Mouse (Mus musculus) liver, embryonic 16.5 days (tissue): ENCODE results near the gene Adamts7. TPM values are rescaled to one million over a fixed set of nuclear protein-coding genes. Genes with fewer than 3 reads are reported as not detected.

ENCODE experiments used
- ATAC-seq: fragments of 200-750 bp; cut with Nextera tagmentation; 2 replicates; pipeline ENCODE4 v1.8.0; 2017; ENCODE audit warnings: low read depth, mild to moderate bottlenecking, moderate number of reproducible peaks, moderate library complexity
- H3K27ac ChIP-seq: fragments of 300-500 bp; sonication (generic); 2 replicates; pipeline ENCODE4 v1.5.1; 2014; ENCODE audit warnings: mild to moderate bottlenecking, low read length
- H3K27me3 ChIP-seq: fragments of 300-500 bp; sonication (generic); 2 replicates; pipeline ENCODE4 v1.6.1; 2014; ENCODE audit warnings: low read depth, low read length, mixed read lengths; ENCODE audit not compliant: control insufficient read depth, insufficient read depth
- H3K36me3 ChIP-seq: fragments of 300-500 bp; sonication (generic); 2 replicates; pipeline ENCODE4 v1.6.1; 2014; ENCODE audit warnings: mild to moderate bottlenecking; ENCODE audit not compliant: control insufficient read depth, insufficient read depth
- H3K4me1 ChIP-seq: fragments of 300-500 bp; sonication (generic); 2 replicates; pipeline ENCODE4 v1.6.1; 2014; ENCODE audit warnings: low read depth, low read length, mixed read lengths; ENCODE audit not compliant: control insufficient read depth
- H3K4me2 ChIP-seq: fragments of 300-500 bp; sonication (generic); 2 replicates; pipeline ENCODE4 v1.6.1; 2014; ENCODE audit warnings: low read depth, low read length, mixed read lengths
- H3K4me3 ChIP-seq: fragments of 300-500 bp; sonication (generic); 2 replicates; pipeline ENCODE4 v1.5.1; 2014; ENCODE audit warnings: low read depth, mild to moderate bottlenecking, low read length
- H3K9ac ChIP-seq: fragments of 300-500 bp; sonication (generic); 2 replicates; pipeline ENCODE4 v1.6.1; 2014; ENCODE audit warnings: low read depth, low read length
- H3K9me3 ChIP-seq: fragments of 300-500 bp; sonication (generic); replicated peaks from 2 replicates; pipeline ENCODE4 v1.6.1; 2016; ENCODE audit warnings: low read length; ENCODE audit not compliant: control insufficient read depth
- WGBS: fragments of 180-500 bp; shearing (Covaris S2); extraction: QIAGEN DNeasy Blood & Tissue Kit; methylation state at CpG from one replicate; pipeline ENCODE4 v1.1.7; 2014; ENCODE audit not compliant: insufficient replicate concordance; 5-methylcytosine and 5-hydroxymethylcytosine counted together
- polyA plus RNA-seq: library from polyadenylated mRNA; unstranded; fragments of >200 nt; fragmentation: Nextera tagmentation; extraction: Ambion mirVana; gene quantifications from 2 replicates; pipeline ENCODE4 v1.2.1, GENCODE M21; 2015

Adamts7 gene
- polyA plus RNA-seq, 1 experiment from 2014 or later: 0.90 TPM

GRCm38 (mm10) chr9:90233906-90234419, 71.1 kb downstream of the Adamts7 start:
- WGBS: 88% methylated on average over 5 of the region's 5 CpGs
- no peak for ATAC-seq
- no peak overlapping the region for H3K4me3 ChIP-seq
- H3K4me2 ChIP-seq: no peak overlapping the region
- H3K27me3 ChIP-seq: no peaks in the 10 kb centered on the region
- H3K4me1 ChIP-seq: peaks cover 65% of the 10 kb centered on the region
- no peaks in the 10 kb centered on the region; the same call in 1 of the 2 replicates for H3K36me3 ChIP-seq
- H3K9ac ChIP-seq: no peak overlapping the region
- H3K27ac ChIP-seq: peak overlapping the region; percentile 48
- H3K9me3 ChIP-seq: no peaks in the 10 kb centered on the region

DNA sequence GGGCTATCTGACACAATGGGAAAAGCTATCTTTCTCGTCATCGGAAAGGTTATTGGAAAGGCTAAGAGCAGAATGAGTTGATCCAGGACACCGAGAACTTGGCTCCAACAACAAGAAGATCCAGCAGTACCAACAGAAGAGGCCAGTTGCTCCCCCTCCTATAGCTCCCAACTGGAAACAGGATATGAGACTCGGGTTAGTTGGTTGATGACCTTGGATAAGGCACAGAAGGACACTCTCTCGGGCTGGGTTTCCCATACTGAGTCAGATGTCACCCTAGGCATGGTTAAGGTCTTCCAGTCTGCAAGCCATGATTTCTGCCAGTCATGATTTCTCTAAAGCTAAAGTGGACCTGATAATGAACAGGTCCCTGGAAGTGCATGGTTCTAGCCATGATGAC, 71.9 kb downstream of the Adamts7 start:
- Histone ChIP-seq H3K4me1 (peaks cover 67% of the 10 kb centered on the region), H3K9me3 (no peaks in the 10 kb centered on the region), H3K36me3 (peaks cover 8% of the 10 kb centered on the region), H3K27ac (peak overlapping the region; percentile 80), H3K9ac (no peak overlapping the region), H3K4me2 (no peak overlapping the region), H3K4me3 (no peak overlapping the region), H3K27me3 (no peaks in the 10 kb centered on the region)
- WGBS: 75% methylated on average over 5 of the region's 5 CpGs
- no peak for ATAC-seq

- peaks cover 67% of the 10 kb centered on the region for H3K4me1 ChIP-seq
- 0 out of 2 replicates have a peak overlapping the region, but pooled peaks have one; percentile 12 for H3K9ac ChIP-seq
- H3K27ac ChIP-seq: peak overlapping the region; percentile 80
- H3K36me3 ChIP-seq: peaks cover 14% of the 10 kb centered on the region
- no peak overlapping the region for H3K4me3 ChIP-seq
- no peaks in the 10 kb centered on the region for H3K27me3 ChIP-seq
- ATAC-seq: peak; percentile 9; the same call in 1 of the 2 replicates
- 43% methylated on average over 10 of the region's 10 CpGs for WGBS
- no peaks in the 10 kb centered on the region for H3K9me3 ChIP-seq
- peak overlapping the region; percentile 2; the same call in 1 of the 2 replicates for H3K4me2 ChIP-seq
These were observed 72.5 kb downstream of the Adamts7 start for GRCm38 (mm10) chr9:90235258-90235882.

- peak overlapping the region; percentile 64 for H3K4me2 ChIP-seq
- H3K27ac ChIP-seq: peak overlapping the region; percentile 96
- peaks cover 20% of the 10 kb centered on the region for H3K36me3 ChIP-seq
- H3K9ac ChIP-seq: peak overlapping the region; percentile 57
- H3K9me3 ChIP-seq: no peaks in the 10 kb centered on the region
- H3K4me3 ChIP-seq: peak overlapping the region; percentile 42; the same call in 1 of the 2 replicates
- peaks cover 79% of the 10 kb centered on the region for H3K4me1 ChIP-seq
- peak; percentile 26 for ATAC-seq
- H3K27me3 ChIP-seq: no peaks in the 10 kb centered on the region
- WGBS: 41% methylated on average over 5 of the region's 5 CpGs
These were observed 73.9 kb downstream of the Adamts7 start for GRCm38 (mm10) chr9:90236817-90237216.

DNA sequence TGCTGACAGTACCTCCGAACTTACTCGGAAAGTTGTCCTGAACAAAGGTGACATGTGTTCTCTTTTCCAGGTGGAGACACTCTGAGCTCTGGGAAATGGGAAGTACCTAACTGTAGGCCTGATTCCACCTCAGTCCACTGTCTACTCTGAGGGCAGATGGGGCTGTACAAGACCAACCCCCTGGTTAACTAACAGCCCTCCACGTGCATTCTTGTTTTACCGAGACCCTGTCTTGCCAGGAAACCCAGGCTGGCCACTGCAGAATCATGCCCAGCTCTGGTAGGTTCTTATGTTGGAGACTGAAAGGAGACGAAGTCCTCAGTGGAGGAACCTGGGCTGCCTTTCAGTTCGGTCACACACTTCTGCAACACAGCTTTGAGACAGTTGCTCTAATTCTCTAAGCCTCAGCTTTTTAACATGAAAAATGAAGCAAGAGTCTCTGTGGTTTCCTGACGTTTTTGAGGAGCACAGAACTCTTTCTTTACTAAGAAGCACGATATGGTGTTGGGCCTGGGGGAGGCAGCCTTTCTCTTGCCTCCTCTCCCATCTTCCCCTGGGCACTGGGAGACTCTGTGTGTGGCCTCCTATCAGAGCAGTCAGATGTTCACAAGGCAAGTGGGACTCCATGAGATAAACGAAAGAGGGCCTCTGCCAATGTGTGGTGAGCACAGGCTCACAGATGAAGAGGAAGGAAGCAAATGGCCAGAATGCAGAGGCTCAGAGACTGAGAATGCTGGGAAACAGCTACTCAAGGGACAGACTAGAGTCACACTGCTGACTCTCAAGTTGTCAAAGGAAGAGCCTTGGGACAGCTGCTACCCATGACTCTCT, 74.6 kb downstream of the Adamts7 start:
- Histone ChIP-seq H3K4me2 (peak overlapping the region; percentile 64), H3K4me3 (peak overlapping the region; percentile 42), H3K9me3 (no peaks in the 10 kb centered on the region), H3K4me1 (peaks cover 76% of the 10 kb centered on the region), H3K27me3 (no peaks in the 10 kb centered on the region), H3K27ac (peak overlapping the region; percentile 96), H3K9ac (peak overlapping the region; percentile 75), H3K36me3 (peaks cover 20% of the 10 kb centered on the region)
- WGBS: 24% methylated on average over 9 of the region's 9 CpGs
- peak; percentile 96 for ATAC-seq

GRCm38 (mm10) chr9:90240560-90240959, 77.7 kb downstream of the Adamts7 start:
- peak overlapping the region; percentile 65; the same call in 1 of the 2 replicates for H3K27ac ChIP-seq
- H3K4me3 ChIP-seq: no peak overlapping the region
- H3K4me2 ChIP-seq: no peak overlapping the region
- H3K36me3 ChIP-seq: peaks cover 22% of the 10 kb centered on the region
- WGBS: 61% methylated on average over 4 of the region's 4 CpGs
- no peak overlapping the region for H3K9ac ChIP-seq
- ATAC-seq: no peak
- no peaks in the 10 kb centered on the region for H3K9me3 ChIP-seq
- no peaks in the 10 kb centered on the region for H3K27me3 ChIP-seq
- H3K4me1 ChIP-seq: peaks cover 76% of the 10 kb centered on the region

DNA sequence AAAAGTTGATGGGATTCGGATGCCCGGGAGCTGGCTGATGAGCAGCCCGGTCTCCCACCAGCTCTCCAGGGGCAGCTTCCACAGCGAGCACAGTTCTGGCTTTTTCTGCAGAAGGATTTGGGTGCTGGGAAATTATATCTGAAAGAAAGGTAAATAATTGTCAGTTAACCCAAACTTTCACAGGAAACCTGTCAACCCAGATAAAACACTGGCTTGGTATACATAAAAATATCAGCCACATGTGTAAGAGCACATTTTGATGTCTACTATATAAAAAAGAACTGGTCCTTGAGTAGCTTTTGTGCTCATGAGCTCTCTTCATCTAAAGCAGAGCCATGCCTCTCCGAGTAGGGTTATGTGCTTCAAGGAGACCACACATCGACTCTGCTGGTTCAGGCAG, 78.2 kb downstream of the Adamts7 start:
- Histone ChIP-seq H3K27me3 (no peaks in the 10 kb centered on the region), H3K9me3 (no peaks in the 10 kb centered on the region), H3K27ac (peak overlapping the region; percentile 65), H3K4me2 (no peak overlapping the region), H3K4me1 (peaks cover 77% of the 10 kb centered on the region), H3K9ac (peak overlapping the region; percentile 1; the same call in 1 of the 2 replicates), H3K36me3 (peaks cover 27% of the 10 kb centered on the region), H3K4me3 (no peak overlapping the region)
- 58% methylated on average over 6 of the region's 6 CpGs for WGBS
- ATAC-seq: no peak

GRCm38 (mm10) chr9:90241618-90242017, 78.7 kb downstream of the Adamts7 start:
- Histone ChIP-seq H3K4me3 (no peak overlapping the region), H3K9me3 (no peaks in the 10 kb centered on the region), H3K36me3 (peaks cover 33% of the 10 kb centered on the region), H3K4me2 (no peak overlapping the region), H3K27ac (peak overlapping the region; percentile 61), H3K27me3 (no peaks in the 10 kb centered on the region), H3K4me1 (peaks cover 76% of the 10 kb centered on the region), H3K9ac (no peak overlapping the region)
- ATAC-seq: no peak
- 51% methylated on average over 7 of the region's 7 CpGs for WGBS
